Mouse (Mus musculus) cerebellum, adult 2 months (tissue): ENCODE data around the gene Kdelr3. TPM values are rescaled to one million over a fixed set of nuclear protein-coding genes. Genes with fewer than 3 reads are reported as not detected.
A peak's percentile ranks its signal among the peaks of the same experiment; 100 is the strongest.

Experiments
- DNase-seq, 2 experiments: peaks; one replicate each; pipeline ENCODE4 v3.0.0; 2021
- H3K27ac ChIP-seq: fragments of 200-500 bp; 2 replicates; pipeline ENCODE4 v1.5.1; 2012; ENCODE audit warnings: low read length, control low read depth, inconsistent platforms; ENCODE audit not compliant: insufficient read depth
- H3K27me3 ChIP-seq: fragments of 200-500 bp; 2 replicates; pipeline ENCODE4 v1.6.1; 2012; ENCODE audit warnings: inconsistent platforms, mild to moderate bottlenecking, low read length, moderate library complexity; ENCODE audit not compliant: control insufficient read depth, insufficient read depth
- H3K4me1 ChIP-seq: fragments of 200-500 bp; 2 replicates; pipeline ENCODE4 v1.6.1; 2011; ENCODE audit warnings: low read length; ENCODE audit not compliant: control insufficient read depth, insufficient read depth
- H3K4me3 ChIP-seq: fragments of 200-500 bp; replicated peaks from 2 replicates; pipeline ENCODE3; 2011; ENCODE audit warnings: mild to moderate bottlenecking, low read depth, low read length, control low read depth; ENCODE audit not compliant: insufficient read depth
- CTCF ChIP-seq: fragments of 200-500 bp; IDR thresholded peaks from 2 replicates; pipeline ENCODE4 v1.5.1; 2011; ENCODE audit warnings: low read depth, mild to moderate bottlenecking, control low read depth, low read length, moderate library complexity, borderline replicate concordance; ENCODE audit not compliant: insufficient read depth
- POLR2A ChIP-seq: fragments of 200-500 bp; IDR thresholded peaks from 2 replicates; pipeline ENCODE4 v1.6.1; 2011; ENCODE audit warnings: low read length, control low read depth, borderline replicate concordance; ENCODE audit not compliant: insufficient read depth
- WGBS: fragments of 180-500 bp; shearing (Covaris S2); methylation state at CpG from one replicate; pipeline ENCODE4 v1.1.7; 2018; 5-methylcytosine and 5-hydroxymethylcytosine counted together
- polyA plus RNA-seq: library from polyadenylated mRNA; depleted of rRNA; stranded (reverse); fragments of >200 nt; gene quantifications from 2 replicates; pipeline ENCODE4 v1.2.3, GENCODE M21; 2012

Kdelr3 gene
- polyA plus RNA-seq, 1 experiment = 1.7 TPM

DNA sequence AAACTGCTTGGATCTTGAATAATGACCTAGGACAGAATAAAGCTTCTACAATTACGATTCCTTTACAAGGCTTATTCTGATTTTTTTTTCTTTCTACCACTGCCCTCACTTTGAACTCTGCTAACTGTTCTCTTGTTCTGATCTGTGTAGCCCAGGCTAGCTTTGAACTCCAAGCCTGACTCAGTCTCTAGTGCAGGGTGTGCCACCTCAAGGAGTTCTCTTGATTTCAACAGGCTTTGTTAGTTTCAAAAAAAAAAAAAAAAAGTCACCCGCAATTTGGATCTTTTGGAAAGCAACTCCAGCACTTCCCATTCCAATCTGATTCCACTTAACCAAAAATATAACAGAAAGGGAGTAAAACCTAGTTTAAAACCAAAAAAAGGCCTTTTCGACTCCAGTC lies 29.3 kb downstream of the Kdelr3 start:
- H3K27me3 ChIP-seq = no peaks in the 10 kb centered on the region
- TF ChIP-seq CTCF (no peak), POLR2A (no peak)
- no peaks in the 10 kb centered on the region; the same call in none of the 2 replicates for H3K4me1 ChIP-seq
- H3K27ac ChIP-seq = no peak overlapping the region
- no peak for DNase-seq
- peak overlapping the region; percentile 70 for H3K4me3 ChIP-seq
- 3% methylated on average over 3 of the region's 3 CpGs for WGBS

DNA sequence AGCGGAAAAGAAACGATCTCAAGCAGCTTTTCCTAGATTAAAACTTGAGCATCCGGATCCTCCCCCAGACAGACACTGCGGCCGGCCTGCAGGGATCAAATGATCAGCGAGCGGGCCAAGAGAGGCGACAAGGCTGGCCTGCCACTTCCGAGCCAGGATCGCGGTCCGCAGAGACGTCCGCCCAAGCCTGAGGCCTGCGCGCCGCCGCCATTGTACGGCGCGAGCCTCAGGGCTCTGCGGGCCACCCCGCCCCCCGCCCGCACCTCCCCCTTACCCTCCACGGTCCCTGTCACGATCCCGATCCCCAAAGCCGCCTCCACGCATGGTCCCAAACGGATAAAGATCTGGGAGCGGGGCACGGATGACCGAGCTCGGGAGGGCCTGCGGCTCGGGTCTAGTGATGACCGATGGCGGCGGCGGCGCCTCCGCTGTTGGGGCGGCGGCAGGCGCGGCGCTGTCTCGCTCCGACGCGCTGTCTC lies 29.7 kb downstream of the Kdelr3 start:
- TF ChIP-seq POLR2A (no peak), CTCF (no peak)
- under 1% methylated on average over 52 of the region's 52 CpGs for WGBS
- Histone ChIP-seq H3K4me1 (no peaks in the 10 kb centered on the region; the same call in 1 of the 2 replicates), H3K27ac (peak overlapping the region; percentile 82), H3K4me3 (peak overlapping the region; percentile 70), H3K27me3 (no peaks in the 10 kb centered on the region)
- DNase-seq = peak in 1 of 2 experiments; percentile 72

DNA sequence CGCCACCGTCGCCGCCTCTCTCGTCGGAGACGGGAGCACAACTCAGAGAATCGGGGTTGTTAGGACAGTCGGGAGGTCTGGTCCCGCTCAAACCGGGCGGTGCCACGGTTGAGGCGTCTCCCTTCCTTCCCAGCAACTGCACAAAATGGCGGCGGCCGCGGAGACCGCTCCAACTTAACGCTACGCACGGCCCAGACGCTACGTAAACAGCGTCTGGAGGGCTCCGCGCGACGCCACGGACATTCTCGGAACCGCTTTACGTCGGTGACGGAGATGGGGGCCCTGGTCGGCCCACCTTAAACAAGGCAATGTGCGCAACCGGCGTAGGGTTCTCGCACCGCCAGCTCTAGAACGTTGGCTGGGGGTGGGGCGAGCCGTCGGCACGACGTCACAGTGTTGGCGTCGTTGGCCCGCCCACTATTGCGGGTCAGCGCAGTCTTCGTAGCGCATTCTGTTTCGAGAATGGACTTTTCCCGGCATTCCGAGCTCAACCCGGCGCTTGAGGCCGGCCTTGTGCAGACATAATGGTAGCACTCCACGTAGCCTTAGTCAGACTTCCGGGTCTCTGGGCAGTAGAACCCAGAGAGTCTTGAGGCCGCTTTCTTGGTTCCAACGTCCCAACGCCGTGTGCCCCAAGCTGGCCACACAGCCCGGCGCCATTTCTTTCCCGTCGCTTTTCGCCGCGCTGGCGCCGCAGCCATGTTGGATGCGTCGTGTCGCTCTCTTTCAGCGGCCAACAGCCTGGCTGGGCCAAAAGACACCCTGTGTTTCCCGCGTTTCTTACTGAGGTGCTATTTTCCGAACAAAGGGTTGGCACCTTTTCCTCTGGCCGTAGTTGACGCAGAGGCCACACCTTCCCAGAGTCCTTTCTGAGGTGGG lies 30.4 kb downstream of the Kdelr3 start, which contains the start of gene Ddx17:
TSS of gene Ddx17 (minus strand) at position 332 of the 879 bp plus-strand sequence.
- H3K27ac ChIP-seq = peak within 1 kb of the TSS; percentile 83
- DNase-seq = peak; percentile 97 to 99
- H3K4me1 ChIP-seq = no peaks in the 10 kb centered on the region; the same call in 1 of the 2 replicates
- H3K4me3 ChIP-seq = peak within 1 kb of the TSS; percentile 70
- TF ChIP-seq POLR2A (peak; percentile 72), CTCF (no peak)
- no peaks in the 10 kb centered on the region for H3K27me3 ChIP-seq
- WGBS = 1% methylated on average over 84 of the region's 84 CpGs

DNA sequence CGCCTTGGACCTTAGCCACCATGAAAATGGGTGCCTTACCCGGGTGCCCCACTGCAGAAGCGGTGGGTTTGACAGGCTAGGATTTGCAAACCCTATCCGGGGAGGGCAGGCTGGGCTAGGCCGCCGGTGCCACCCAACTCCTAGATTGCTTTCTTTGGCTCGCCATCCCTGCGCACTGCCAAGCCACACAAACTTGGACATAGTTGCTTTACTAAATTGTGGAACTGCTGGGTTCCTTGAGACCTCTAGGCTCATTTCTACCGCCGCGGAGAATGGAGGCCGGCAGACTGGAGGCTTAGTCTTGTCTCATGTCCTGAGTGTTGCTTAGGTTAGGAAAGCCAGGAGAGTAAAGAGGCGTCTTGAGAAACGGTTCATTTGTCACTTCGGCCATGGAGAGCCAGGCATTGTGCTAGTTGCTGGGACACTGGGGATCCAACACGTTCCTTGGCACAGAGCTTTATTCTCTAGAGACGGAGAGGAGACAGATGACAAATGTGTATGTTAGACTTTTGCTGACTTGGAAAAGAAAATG lies 31.1 kb downstream of the Kdelr3 start:
- no peak for DNase-seq
- Histone ChIP-seq H3K4me3 (peak overlapping the region; percentile 60), H3K27me3 (no peaks in the 10 kb centered on the region), H3K27ac (peak overlapping the region; percentile 83), H3K4me1 (no peaks in the 10 kb centered on the region; the same call in 1 of the 2 replicates)
- TF ChIP-seq POLR2A (no peak), CTCF (no peak)
- WGBS = 77% methylated on average over 17 of the region's 17 CpGs

DNA sequence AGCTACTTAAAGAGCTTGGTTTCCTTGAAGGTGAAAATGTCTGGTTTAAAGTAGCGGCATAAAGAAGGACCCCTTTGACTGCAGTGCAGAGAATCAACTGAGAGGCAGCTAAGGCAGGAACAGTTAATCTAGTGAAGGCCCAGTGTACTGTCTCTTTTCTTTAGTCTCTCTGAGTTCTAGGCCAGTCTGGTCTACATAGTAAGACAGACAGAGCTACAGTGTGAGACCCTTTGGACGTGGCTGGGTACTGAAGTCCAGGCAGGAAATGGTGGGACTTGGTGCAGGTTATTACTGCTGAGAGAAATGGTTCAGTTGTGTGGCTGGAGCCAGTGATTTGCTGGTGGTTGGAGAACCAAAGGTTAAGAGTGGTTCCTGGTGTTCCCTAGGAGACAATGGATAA lies 32.0 kb downstream of the Kdelr3 start:
- 97% methylated on average over 2 of the region's 2 CpGs for WGBS

DNA sequence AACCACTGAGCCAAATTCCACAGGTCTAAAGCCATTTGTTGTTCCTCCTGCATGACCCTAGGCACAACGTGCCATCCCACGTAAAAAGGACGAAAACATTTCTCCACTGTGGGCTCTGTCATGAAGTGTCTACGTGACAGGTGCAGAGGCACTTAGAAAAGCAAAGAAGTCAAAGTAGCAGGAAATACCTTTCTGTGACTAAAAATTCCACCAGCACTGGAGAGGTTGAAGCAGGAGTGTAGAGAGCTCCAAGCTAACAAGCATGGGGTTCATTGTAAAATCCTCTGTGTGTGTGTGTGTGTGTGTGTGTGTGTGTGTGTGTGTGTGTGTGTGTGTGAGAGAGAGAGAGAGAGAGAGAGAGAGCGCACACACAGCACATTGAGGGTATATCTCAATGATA lies 36.4 kb downstream of the Kdelr3 start:
- no peak for TF ChIP-seq POLR2A
- no peak for TF ChIP-seq CTCF
- 80% methylated on average over 5 of the region's 5 CpGs for whole genome bisulfite sequencing
- H3K4me1 ChIP-seq = no peaks in the 10 kb centered on the region; the same call in 1 of the 2 replicates
- DNase-seq = no peak
- no peak overlapping the region for H3K4me3 ChIP-seq
- no peak overlapping the region for H3K27ac ChIP-seq
- no peaks in the 10 kb centered on the region for H3K27me3 ChIP-seq

More for the DNA sequence above, 32.0 kb downstream of the Kdelr3 start:
- Histone ChIP-seq H3K4me1 (no peaks in the 10 kb centered on the region; the same call in 1 of the 2 replicates), H3K27me3 (no peaks in the 10 kb centered on the region), H3K4me3 (no peak overlapping the region), H3K27ac (no peak overlapping the region)
- TF ChIP-seq CTCF (no peak), POLR2A (no peak)
- DNase-seq = no peak

DNA sequence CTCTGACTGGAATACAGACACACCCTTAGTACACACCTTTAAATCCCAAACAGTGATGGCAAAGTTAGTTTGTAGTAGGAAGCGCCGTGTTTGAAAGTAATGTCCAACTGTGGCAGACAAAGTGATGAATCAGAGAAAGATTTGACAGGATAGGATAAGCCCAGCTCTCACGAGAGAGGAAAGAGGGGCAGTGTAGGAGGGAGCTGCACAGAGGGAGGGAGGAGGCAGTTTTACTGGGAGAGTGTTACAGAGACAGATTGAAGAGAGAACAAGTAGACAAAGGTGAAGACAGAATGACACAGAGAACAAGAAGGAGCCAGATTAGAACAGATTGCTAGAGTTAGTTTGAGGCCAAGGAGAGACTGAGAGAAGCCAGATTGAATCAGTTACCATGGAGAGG lies 43.4 kb downstream of the Kdelr3 start:
- Histone ChIP-seq H3K4me3 (no peak overlapping the region), H3K27me3 (no peaks in the 10 kb centered on the region), H3K27ac (no peak overlapping the region), H3K4me1 (no peaks in the 10 kb centered on the region)
- 71% methylated on average over 3 of the region's 3 CpGs for WGBS
- no peak for DNase-seq
- TF ChIP-seq POLR2A = no peak
- no peak for TF ChIP-seq CTCF
